Mouse (Mus musculus): Measurements from ENCODE around the gene Phf21a. TPM values are rescaled to one million over a fixed set of nuclear protein-coding genes. Genes with fewer than 3 reads are reported as not detected.

Gene Phf21a
- polyA plus RNA-seq, 1 experiment from 2014 or later = 20.2 TPM

DNA sequence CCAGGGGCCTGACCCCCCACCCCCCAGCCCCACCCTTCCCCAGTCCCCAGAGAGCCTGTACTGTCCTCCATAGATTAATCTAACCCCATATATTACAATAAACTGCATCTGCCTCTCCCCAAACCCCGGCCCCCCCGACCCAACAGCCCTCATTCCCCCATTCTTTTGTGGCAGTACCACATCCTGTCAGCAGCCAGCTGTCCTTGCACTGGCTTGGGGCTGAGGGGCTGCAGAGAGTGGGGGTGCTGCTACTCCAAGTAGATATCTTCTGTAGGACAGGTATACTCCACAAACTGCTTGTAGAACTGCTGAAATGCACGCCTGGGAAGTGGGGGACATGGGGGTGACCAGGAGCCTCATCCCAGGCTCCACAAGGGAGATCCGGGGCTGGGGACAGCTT, 291.2 kb downstream of the Phf21a start:
- ATAC-seq (ENCODE audit: insufficient number of reproducible peaks, insufficient read depth, low FRiP score, low read depth) = no peak
- Histone ChIP-seq H3K27me3 (ENCODE audit: control insufficient read depth, insufficient read depth, low read length) (no peaks in the 10 kb centered on the region), H3K4me2 (ENCODE audit: low read length) (no peak overlapping the region), H3K36me3 (ENCODE audit: control insufficient read depth, insufficient read depth, low read length) (peaks cover 41% of the 10 kb centered on the region), H3K9ac (ENCODE audit: low read length) (no peak overlapping the region), H3K4me3 (ENCODE audit: control insufficient read depth in 1 of 2, insufficient read depth in 1 of 2, low read depth in 1 of 2, low read length in 2 of 2) (no peak overlapping the region), H3K9me3 (ENCODE audit: control insufficient read depth, low read length) (no peaks in the 10 kb centered on the region), H3K4me1 (ENCODE audit: control insufficient read depth in 2 of 2, insufficient read depth in 2 of 2, low read length in 2 of 2) (peaks cover 7 to 9% of the 10 kb centered on the region in 2 experiments; a peak in 2 of 4 replicates), H3K27ac (replicated peaks in 1 of 2; ENCODE audit: control insufficient read depth in 1 of 2, insufficient read depth in 1 of 2, low read depth in 2 of 2, low read length in 2 of 2) (no peak overlapping the region)
- 76% methylated on average over 4 of the region's 4 CpGs for WGBS

DNA sequence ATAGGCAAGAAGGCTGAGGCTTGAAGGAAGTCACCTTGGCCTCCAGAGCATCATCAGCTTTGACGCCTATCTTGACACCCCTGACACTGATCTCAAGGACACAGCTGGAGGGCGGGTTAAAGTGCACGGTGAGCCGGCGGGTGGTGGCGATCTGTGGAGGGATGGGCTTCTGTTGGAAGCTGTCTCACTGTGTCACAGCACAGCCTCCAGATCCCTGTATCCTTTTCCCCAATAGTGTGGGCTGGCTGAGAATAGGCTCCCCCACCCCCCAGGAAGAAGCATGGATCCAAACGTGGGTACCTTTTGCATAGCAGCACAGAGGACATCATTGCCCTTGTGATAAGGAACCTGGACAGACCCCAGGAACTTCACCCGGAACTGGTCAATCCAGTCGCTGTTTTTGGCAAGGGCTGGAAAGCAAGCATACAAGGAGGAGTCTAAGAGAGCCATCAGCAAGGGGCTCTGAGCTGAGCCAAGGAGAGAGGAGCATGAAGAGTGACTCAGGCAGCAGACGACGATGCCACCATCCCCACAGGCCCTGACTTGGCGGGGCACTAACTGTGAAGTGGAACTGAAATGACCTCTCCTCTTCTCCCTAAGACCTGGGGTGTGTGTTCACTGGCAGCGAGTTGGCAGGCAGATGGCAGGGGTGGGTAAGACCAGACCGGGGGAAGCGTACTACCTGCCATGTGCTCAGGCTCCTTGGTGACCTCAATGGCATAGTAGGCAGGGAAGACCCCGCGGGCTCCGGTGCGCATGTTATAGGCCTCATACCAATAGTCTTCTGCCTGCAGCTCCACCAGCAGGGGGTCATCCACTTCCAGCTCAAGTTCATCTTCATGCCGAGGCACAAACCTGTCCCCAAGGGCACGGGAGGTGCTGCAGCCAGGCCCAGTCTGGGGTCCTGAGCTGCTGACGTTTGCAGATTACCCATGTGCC, 292.5 kb downstream of the Phf21a start:
- H3K27ac ChIP-seq (replicated peaks in 1 of 2; ENCODE audit: control insufficient read depth in 1 of 2, insufficient read depth in 1 of 2, low read depth in 2 of 2, low read length in 2 of 2) = no peak overlapping the region
- H3K36me3 ChIP-seq (ENCODE audit: control insufficient read depth, insufficient read depth, low read length) = peaks cover 28% of the 10 kb centered on the region
- H3K4me1 ChIP-seq (ENCODE audit: control insufficient read depth in 2 of 2, insufficient read depth in 2 of 2, low read length in 2 of 2) = peaks cover 9 to 12% of the 10 kb centered on the region in 2 experiments; a peak in 2 of 4 replicates
- no peak overlapping the region for H3K9ac ChIP-seq (ENCODE audit: low read length)
- no peaks in the 10 kb centered on the region for H3K9me3 ChIP-seq (ENCODE audit: control insufficient read depth, low read length)
- whole genome bisulfite sequencing = 73% methylated on average over 22 of the region's 22 CpGs
- ATAC-seq (ENCODE audit: insufficient number of reproducible peaks, insufficient read depth, low FRiP score, low read depth) = no peak
- no peak overlapping the region for H3K4me3 ChIP-seq (ENCODE audit: control insufficient read depth in 1 of 2, insufficient read depth in 1 of 2, low read depth in 1 of 2, low read length in 2 of 2)
- no peaks in the 10 kb centered on the region for H3K27me3 ChIP-seq (ENCODE audit: control insufficient read depth, insufficient read depth, low read length)
- H3K4me2 ChIP-seq (ENCODE audit: low read length) = no peak overlapping the region

DNA sequence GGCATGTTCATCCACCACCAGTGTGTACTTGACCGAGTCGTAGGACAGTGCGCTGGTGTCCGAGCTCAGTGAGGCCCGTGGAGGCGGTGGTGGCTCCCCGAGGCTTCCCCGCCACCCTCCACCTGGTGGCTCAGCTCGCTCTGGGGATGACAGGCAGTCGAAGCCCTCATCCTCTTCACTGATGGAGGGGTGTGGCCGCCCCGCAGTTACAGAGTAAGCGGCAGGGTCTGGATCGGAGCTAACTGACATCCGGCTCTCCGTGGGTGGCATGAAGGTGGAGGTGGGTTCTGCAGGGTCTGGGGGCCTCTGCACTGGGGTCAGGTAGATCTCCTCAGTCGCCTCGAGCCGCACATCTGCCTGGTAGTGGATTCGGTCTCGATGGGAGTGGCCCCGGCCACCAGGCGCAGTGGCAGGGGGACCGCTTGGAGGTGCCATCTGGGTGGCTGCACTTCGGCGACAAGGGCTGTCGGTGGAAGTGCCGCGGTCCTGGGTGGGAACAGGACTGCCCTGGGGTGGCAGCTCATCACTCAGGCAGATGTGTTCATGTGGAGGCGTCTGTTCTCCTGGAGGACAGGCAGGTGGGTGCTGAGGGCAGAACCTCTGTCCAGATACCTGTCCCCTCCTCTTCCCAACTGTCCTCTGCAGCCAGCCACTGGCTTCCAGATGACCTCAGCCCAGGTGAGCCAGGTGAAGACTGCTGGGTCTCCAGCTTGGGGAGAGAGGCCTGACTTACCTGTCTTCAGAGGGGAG, 294.1 kb downstream of the Phf21a start:
- Histone ChIP-seq H3K4me2 (ENCODE audit: low read length) (no peak overlapping the region), H3K4me3 (ENCODE audit: control insufficient read depth in 1 of 2, insufficient read depth in 1 of 2, low read depth in 1 of 2, low read length in 2 of 2) (no peak overlapping the region), H3K9me3 (ENCODE audit: control insufficient read depth, low read length) (no peaks in the 10 kb centered on the region), H3K27ac (replicated peaks in 1 of 2; ENCODE audit: control insufficient read depth in 1 of 2, insufficient read depth in 1 of 2, low read depth in 2 of 2, low read length in 2 of 2) (no peak overlapping the region), H3K4me1 (ENCODE audit: control insufficient read depth in 2 of 2, insufficient read depth in 2 of 2, low read length in 2 of 2) (peaks cover 12 to 14% of the 10 kb centered on the region in 2 experiments; a peak in 3 of 4 replicates), H3K36me3 (ENCODE audit: control insufficient read depth, insufficient read depth, low read length) (peaks cover 12% of the 10 kb centered on the region), H3K27me3 (ENCODE audit: control insufficient read depth, insufficient read depth, low read length) (peaks cover 1% of the 10 kb centered on the region; the same call in 1 of the 2 replicates), H3K9ac (ENCODE audit: low read length) (no peak overlapping the region)
- 84% methylated on average over 30 of the region's 30 CpGs for WGBS
- ATAC-seq (ENCODE audit: insufficient number of reproducible peaks, insufficient read depth, low FRiP score, low read depth) = no peak

DNA sequence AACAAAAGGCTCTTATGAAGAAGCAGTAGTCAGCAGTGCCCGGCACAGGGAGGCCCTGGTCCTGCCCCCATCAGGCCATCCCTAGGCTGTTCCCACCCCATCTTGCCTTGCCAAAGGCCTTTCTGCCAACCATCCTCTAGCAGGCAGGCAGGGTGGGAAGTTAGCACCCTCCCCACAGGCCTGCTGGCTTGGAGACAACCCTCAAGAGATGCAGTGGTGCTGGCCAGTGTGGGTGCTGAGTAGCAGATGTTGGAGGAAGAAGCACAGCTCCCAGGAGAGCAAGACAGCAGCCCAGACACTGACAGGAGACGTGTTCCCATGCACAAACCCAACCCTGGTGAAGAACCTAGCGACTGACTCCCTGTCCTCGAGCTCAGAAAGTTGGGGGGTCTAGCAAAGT, 294.7 kb downstream of the Phf21a start:
- peaks cover 5% of the 10 kb centered on the region for H3K36me3 ChIP-seq (ENCODE audit: control insufficient read depth, insufficient read depth, low read length)
- H3K4me2 ChIP-seq (ENCODE audit: low read length) = no peak overlapping the region
- H3K27me3 ChIP-seq (ENCODE audit: control insufficient read depth, insufficient read depth, low read length) = peaks cover 4% of the 10 kb centered on the region; the same call in 1 of the 2 replicates
- H3K9me3 ChIP-seq (ENCODE audit: control insufficient read depth, low read length) = no peaks in the 10 kb centered on the region
- 69% methylated on average over 4 of the region's 4 CpGs for WGBS
- no peak overlapping the region for H3K4me3 ChIP-seq (ENCODE audit: control insufficient read depth in 1 of 2, insufficient read depth in 1 of 2, low read depth in 1 of 2, low read length in 2 of 2)
- no peak for ATAC-seq (ENCODE audit: insufficient number of reproducible peaks, insufficient read depth, low FRiP score, low read depth)
- H3K9ac ChIP-seq (ENCODE audit: low read length) = no peak overlapping the region
- no peak overlapping the region for H3K27ac ChIP-seq (replicated peaks in 1 of 2; ENCODE audit: control insufficient read depth in 1 of 2, insufficient read depth in 1 of 2, low read depth in 2 of 2, low read length in 2 of 2)
- H3K4me1 ChIP-seq (ENCODE audit: control insufficient read depth in 2 of 2, insufficient read depth in 2 of 2, low read length in 2 of 2) = peaks cover 14 to 20% of the 10 kb centered on the region in 2 experiments; a peak in 3 of 4 replicates

- Histone ChIP-seq H3K9ac (ENCODE audit: low read length) (no peak overlapping the region), H3K36me3 (ENCODE audit: control insufficient read depth, insufficient read depth, low read length) (peaks cover 4% of the 10 kb centered on the region; the same call in 1 of the 2 replicates), H3K9me3 (ENCODE audit: control insufficient read depth, low read length) (no peaks in the 10 kb centered on the region), H3K27ac (replicated peaks in 1 of 2; ENCODE audit: control insufficient read depth in 1 of 2, insufficient read depth in 1 of 2, low read depth in 2 of 2, low read length in 2 of 2) (no peak overlapping the region), H3K27me3 (ENCODE audit: control insufficient read depth, insufficient read depth, low read length) (peaks cover 8% of the 10 kb centered on the region), H3K4me3 (ENCODE audit: control insufficient read depth in 1 of 2, insufficient read depth in 1 of 2, low read depth in 1 of 2, low read length in 2 of 2) (peak overlapping the region; percentile 61; a peak in 2 of 4 replicates), H3K4me1 (ENCODE audit: control insufficient read depth in 2 of 2, insufficient read depth in 2 of 2, low read length in 2 of 2) (peaks cover 14 to 21% of the 10 kb centered on the region in 2 experiments; a peak in 3 of 4 replicates), H3K4me2 (ENCODE audit: low read length) (peak overlapping the region; percentile 84)
- ATAC-seq (ENCODE audit: insufficient number of reproducible peaks, insufficient read depth, low FRiP score, low read depth) = no peak
- 53% methylated on average over 3 of the region's 3 CpGs for WGBS
Measured at GRCm38 (mm10) chr2:92388081-92388517, 295.2 kb downstream of the Phf21a start.

DNA sequence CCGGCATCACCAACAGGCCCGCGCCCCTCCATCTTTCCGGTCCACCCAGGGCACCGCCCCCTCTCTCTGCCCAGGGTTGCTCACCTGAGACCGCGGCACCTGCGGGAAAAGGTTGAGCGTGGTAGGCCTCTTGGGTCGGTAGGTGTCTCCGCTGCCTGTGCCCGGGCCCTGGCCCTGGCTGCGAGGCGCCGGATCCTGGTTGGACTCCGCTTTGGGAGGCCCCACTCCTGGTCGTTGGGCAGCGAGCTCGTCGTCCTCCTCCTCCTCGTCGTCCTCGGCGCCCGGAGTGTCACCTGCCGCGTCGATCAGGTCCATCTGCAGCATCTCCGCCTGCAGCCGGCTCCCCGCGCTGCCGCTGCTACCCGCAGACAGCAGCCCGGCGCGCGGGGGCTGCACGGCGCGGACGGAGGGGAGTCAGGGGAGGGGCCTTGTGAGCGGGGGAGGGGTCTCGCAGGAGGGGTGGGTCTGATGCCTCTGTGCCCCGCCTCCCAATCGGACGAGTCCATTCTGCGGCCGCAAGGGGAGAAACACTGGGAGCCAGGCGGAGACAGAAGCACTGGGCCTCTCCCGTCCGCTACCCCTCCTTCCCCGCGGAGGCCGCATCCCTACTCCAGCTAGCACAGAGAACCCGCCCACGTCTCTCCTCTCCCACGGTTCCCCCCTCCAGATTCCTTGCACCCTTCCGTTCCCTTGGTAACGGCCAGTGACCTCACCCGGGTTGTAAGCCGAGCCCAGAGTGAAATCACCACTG, 296.1 kb downstream of the Phf21a start:
- WGBS = 1% methylated on average over 45 of the region's 62 CpGs
- H3K4me1 ChIP-seq (ENCODE audit: control insufficient read depth in 2 of 2, insufficient read depth in 2 of 2, low read length in 2 of 2) = peaks cover 14 to 21% of the 10 kb centered on the region in 2 experiments; a peak in 3 of 4 replicates
- peak overlapping the region; percentile 84 for H3K4me2 ChIP-seq (ENCODE audit: low read length)
- peak overlapping the region; percentile 61 for H3K4me3 ChIP-seq (ENCODE audit: control insufficient read depth in 1 of 2, insufficient read depth in 1 of 2, low read depth in 1 of 2, low read length in 2 of 2)
- H3K27ac ChIP-seq (replicated peaks in 1 of 2; ENCODE audit: control insufficient read depth in 1 of 2, insufficient read depth in 1 of 2, low read depth in 2 of 2, low read length in 2 of 2) = no peak overlapping the region
- H3K9ac ChIP-seq (ENCODE audit: low read length) = peak overlapping the region; percentile 71
- H3K27me3 ChIP-seq (ENCODE audit: control insufficient read depth, insufficient read depth, low read length) = peaks cover 18% of the 10 kb centered on the region
- peaks cover 4% of the 10 kb centered on the region; the same call in 1 of the 2 replicates for H3K36me3 ChIP-seq (ENCODE audit: control insufficient read depth, insufficient read depth, low read length)
- H3K9me3 ChIP-seq (ENCODE audit: control insufficient read depth, low read length) = no peaks in the 10 kb centered on the region
- peak; percentile 72 for ATAC-seq (ENCODE audit: insufficient number of reproducible peaks, insufficient read depth, low FRiP score, low read depth)

- WGBS = 9% methylated on average over 10 of the region's 10 CpGs
Measured at GRCm38 (mm10) chr2:92389645-92390044, 296.7 kb downstream of the Phf21a start.

More at GRCm38 (mm10) chr2:92389645-92390044, 296.7 kb downstream of the Phf21a start:
- H3K4me2 ChIP-seq (ENCODE audit: low read length) = peak overlapping the region; percentile 84
- peak overlapping the region; percentile 71; the same call in 1 of the 2 replicates for H3K9ac ChIP-seq (ENCODE audit: low read length)
- peaks cover 14 to 21% of the 10 kb centered on the region in 2 experiments; a peak in 3 of 4 replicates for H3K4me1 ChIP-seq (ENCODE audit: control insufficient read depth in 2 of 2, insufficient read depth in 2 of 2, low read length in 2 of 2)
- H3K4me3 ChIP-seq (ENCODE audit: control insufficient read depth in 1 of 2, insufficient read depth in 1 of 2, low read depth in 1 of 2, low read length in 2 of 2) = peak overlapping the region; percentile 61
- H3K9me3 ChIP-seq (ENCODE audit: control insufficient read depth, low read length) = no peaks in the 10 kb centered on the region
- ATAC-seq (ENCODE audit: insufficient number of reproducible peaks, insufficient read depth, low FRiP score, low read depth) = no peak; the same call in 1 of the 2 replicates
- no peak overlapping the region for H3K27ac ChIP-seq (replicated peaks in 1 of 2; ENCODE audit: control insufficient read depth in 1 of 2, insufficient read depth in 1 of 2, low read depth in 2 of 2, low read length in 2 of 2)
- H3K36me3 ChIP-seq (ENCODE audit: control insufficient read depth, insufficient read depth, low read length) = peaks cover 4% of the 10 kb centered on the region; the same call in 1 of the 2 replicates
- H3K27me3 ChIP-seq (ENCODE audit: control insufficient read depth, insufficient read depth, low read length) = peaks cover 24% of the 10 kb centered on the region

All from heart, embryonic 14.5 days (tissue).